Mouse (Mus musculus) forebrain, embryonic 14.5 days (tissue): ENCODE results near the gene Nlrx1. TPM values are rescaled to one million over a fixed set of nuclear protein-coding genes. Genes with fewer than 3 reads are reported as not detected.

ENCODE experiments used
- ATAC-seq: fragments of 200-750 bp; cut with Nextera tagmentation; 2 replicates; pipeline ENCODE4 v1.8.0; 2017; ENCODE audit warnings: mild to moderate bottlenecking, moderate library complexity
- DNase-seq: peaks from one replicate; pipeline ENCODE4 v3.0.0-alpha.2; 2015; ENCODE audit warnings: low spot score
- H3K27ac ChIP-seq: fragments of 300-500 bp; sonication (generic); 2 replicates; pipeline ENCODE4 v1.5.1; 2014; ENCODE audit warnings: low read depth, mild to moderate bottlenecking, control low read depth, low read length, moderate library complexity
- H3K27me3 ChIP-seq: fragments of 300-500 bp; sonication (generic); replicated peaks from 2 replicates; pipeline ENCODE4 v1.6.1; 2014; ENCODE audit warnings: low read length, control low read depth, mixed read lengths; ENCODE audit not compliant: control insufficient read depth, insufficient read depth
- H3K36me3 ChIP-seq: fragments of 300-500 bp; sonication (generic); 2 replicates; pipeline ENCODE4 v1.6.1; 2014; ENCODE audit warnings: low read length, control low read depth; ENCODE audit not compliant: control insufficient read depth, insufficient read depth
- H3K4me1 ChIP-seq: fragments of 300-500 bp; sonication (generic); 2 replicates; pipeline ENCODE4 v1.6.1; 2014; ENCODE audit warnings: antibody characterized with exemption, low read length, control low read depth; ENCODE audit not compliant: control insufficient read depth, insufficient read depth
- H3K4me2 ChIP-seq: fragments of 300-500 bp; sonication (generic); 2 replicates; pipeline ENCODE4 v1.6.1; 2014; ENCODE audit warnings: mild to moderate bottlenecking, control low read depth, low read length
- H3K4me3 ChIP-seq: fragments of 300-500 bp; sonication (generic); 2 replicates; pipeline ENCODE4 v1.5.1; 2014; ENCODE audit warnings: low read depth, low read length, control low read depth
- H3K9ac ChIP-seq: fragments of 300-500 bp; sonication (generic); 2 replicates; pipeline ENCODE4 v1.6.1; 2014; ENCODE audit warnings: mild to moderate bottlenecking, low read length, control low read depth, moderate library complexity
- H3K9me3 ChIP-seq: fragments of 300-500 bp; sonication (generic); replicated peaks from 2 replicates; pipeline ENCODE4 v1.6.1; 2016; ENCODE audit warnings: low read length, control low read depth, mixed read lengths; ENCODE audit not compliant: control insufficient read depth
- WGBS: fragments of 180-500 bp; shearing (Covaris S2); extraction: QIAGEN DNeasy Blood & Tissue Kit; methylation state at CpG from one replicate; pipeline ENCODE4 v1.1.7; 2014; 5-methylcytosine and 5-hydroxymethylcytosine counted together
- polyA plus RNA-seq: library from polyadenylated mRNA; unstranded; fragments of >200 nt; fragmentation: Nextera tagmentation; extraction: Ambion mirVana; gene quantifications from 2 replicates; pipeline ENCODE4 v1.2.1, GENCODE M21; 2014

The Nlrx1 gene
- polyA plus RNA-seq = 4.6 and 4.8 TPM in 2 replicates

DNA sequence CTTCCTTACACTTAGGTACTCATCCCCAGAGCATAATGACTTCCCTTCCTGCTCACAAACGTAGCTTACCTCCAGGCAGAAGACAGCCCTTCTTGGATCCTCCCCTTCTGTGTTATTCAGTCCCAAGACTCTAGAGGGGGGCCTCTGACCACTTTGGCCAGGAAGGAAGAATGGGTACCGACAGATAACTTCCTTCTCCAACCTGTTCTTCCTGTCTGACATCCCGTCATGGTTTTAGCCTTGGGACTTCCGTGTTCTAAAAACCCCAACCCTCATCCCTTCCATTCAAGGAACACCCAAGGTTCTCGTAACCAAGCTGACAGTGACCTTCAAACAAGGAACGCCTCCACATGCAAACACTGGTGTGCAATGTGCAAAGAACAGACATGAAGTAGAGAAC, at the start of gene Nlrx1:
Gene Nlrx1, minus strand, starts transcription at position 168 of the 400 bp plus-strand sequence.
- no peak for ATAC-seq
- Histone ChIP-seq H3K4me3 (peak within 1 kb of the TSS; percentile 28), H3K27me3 (no peaks in the 10 kb centered on the region), H3K27ac (peak within 1 kb of the TSS; percentile 35; the same call in 1 of the 2 replicates), H3K9ac (peak within 1 kb of the TSS; percentile 69), H3K36me3 (peaks cover 3% of the 10 kb centered on the region; the same call in 1 of the 2 replicates), H3K9me3 (no peaks in the 10 kb centered on the region), H3K4me1 (peaks cover 4% of the 10 kb centered on the region), H3K4me2 (peak within 1 kb of the TSS; percentile 63)
- DNase-seq = no peak
- 90% methylated on average over 6 of the region's 6 CpGs for WGBS

DNA sequence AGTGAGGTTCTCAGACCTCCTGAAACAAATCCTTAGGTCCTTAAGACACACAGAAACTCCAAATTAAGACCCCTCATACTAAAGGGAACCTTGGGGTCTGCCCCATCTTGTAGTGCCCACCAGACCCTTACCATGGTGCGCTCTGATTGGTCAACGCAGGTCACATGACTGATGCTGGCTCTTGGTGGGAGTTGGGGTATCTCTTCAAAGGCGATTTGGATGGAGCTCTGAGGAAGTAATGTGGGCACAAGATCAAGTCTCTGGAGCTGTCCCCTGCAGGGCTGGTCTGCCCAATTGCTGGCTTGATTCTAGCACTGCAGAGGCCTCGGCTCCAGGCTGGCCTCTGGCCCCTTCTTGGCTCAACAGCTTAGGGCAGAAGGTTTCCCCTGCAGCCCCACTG, 49.1 kb upstream of the Nlrx1 start:
- H3K9me3 ChIP-seq = no peaks in the 10 kb centered on the region
- 74% methylated on average over 4 of the region's 4 CpGs for WGBS
- no peak overlapping the region for H3K4me2 ChIP-seq
- ATAC-seq (no peak), DNase-seq (no peak)
- no peak overlapping the region for H3K4me3 ChIP-seq
- H3K4me1 ChIP-seq = peaks cover 22% of the 10 kb centered on the region
- no peak overlapping the region for H3K27ac ChIP-seq
- no peaks in the 10 kb centered on the region for H3K27me3 ChIP-seq
- H3K9ac ChIP-seq = no peak overlapping the region
- peaks cover 45% of the 10 kb centered on the region for H3K36me3 ChIP-seq

DNA sequence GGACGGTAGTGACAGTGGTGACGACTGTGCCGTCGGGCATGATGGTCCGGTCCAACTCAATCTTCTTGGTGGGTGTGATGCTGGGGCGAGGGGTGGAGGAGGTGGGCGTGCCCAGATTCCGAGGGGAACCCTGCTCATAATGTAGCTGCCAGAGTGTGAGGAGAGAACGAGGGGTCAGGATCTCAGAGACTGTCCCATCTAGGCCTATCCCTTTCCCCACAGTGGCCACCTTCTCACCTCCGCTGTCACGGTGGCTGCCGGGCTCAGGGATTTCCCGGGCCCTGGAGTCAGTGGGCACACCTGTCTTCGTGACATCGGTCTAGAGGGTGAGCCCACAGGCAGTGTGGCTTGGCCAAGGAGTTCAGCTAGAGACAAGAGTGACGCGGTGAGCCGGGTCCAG, 46.5 kb upstream of the Nlrx1 start:
- Histone ChIP-seq H3K4me3 (no peak overlapping the region), H3K36me3 (peaks cover 54% of the 10 kb centered on the region), H3K4me1 (peaks cover 17% of the 10 kb centered on the region), H3K27ac (no peak overlapping the region), H3K27me3 (no peaks in the 10 kb centered on the region), H3K4me2 (no peak overlapping the region), H3K9me3 (no peaks in the 10 kb centered on the region), H3K9ac (no peak overlapping the region)
- WGBS = 95% methylated on average over 18 of the region's 18 CpGs
- DNase-seq = no peak
- no peak for ATAC-seq

DNA sequence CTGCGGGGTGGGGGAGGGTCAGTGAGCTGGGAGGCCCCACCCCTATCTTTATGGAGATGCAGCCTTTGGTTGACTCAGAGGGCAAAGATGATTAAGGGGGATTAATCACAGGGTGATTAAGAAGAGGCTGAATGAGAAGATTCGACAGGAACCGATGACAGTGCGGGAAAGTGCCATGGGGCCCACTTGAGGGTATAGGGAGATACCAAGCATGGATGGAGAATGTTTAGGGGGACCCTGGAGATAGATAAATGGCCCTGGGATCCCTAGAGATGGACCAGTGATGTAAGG, 45.8 kb upstream of the Nlrx1 start:
- no peak overlapping the region for H3K4me3 ChIP-seq
- H3K36me3 ChIP-seq = peaks cover 59% of the 10 kb centered on the region
- H3K4me1 ChIP-seq = peaks cover 15% of the 10 kb centered on the region
- 62% methylated on average over 4 of the region's 4 CpGs for WGBS
- no peaks in the 10 kb centered on the region for H3K9me3 ChIP-seq
- H3K4me2 ChIP-seq = no peak overlapping the region
- ATAC-seq (no peak), DNase-seq (no peak)
- no peak overlapping the region for H3K9ac ChIP-seq
- H3K27ac ChIP-seq = no peak overlapping the region
- no peaks in the 10 kb centered on the region for H3K27me3 ChIP-seq

DNA sequence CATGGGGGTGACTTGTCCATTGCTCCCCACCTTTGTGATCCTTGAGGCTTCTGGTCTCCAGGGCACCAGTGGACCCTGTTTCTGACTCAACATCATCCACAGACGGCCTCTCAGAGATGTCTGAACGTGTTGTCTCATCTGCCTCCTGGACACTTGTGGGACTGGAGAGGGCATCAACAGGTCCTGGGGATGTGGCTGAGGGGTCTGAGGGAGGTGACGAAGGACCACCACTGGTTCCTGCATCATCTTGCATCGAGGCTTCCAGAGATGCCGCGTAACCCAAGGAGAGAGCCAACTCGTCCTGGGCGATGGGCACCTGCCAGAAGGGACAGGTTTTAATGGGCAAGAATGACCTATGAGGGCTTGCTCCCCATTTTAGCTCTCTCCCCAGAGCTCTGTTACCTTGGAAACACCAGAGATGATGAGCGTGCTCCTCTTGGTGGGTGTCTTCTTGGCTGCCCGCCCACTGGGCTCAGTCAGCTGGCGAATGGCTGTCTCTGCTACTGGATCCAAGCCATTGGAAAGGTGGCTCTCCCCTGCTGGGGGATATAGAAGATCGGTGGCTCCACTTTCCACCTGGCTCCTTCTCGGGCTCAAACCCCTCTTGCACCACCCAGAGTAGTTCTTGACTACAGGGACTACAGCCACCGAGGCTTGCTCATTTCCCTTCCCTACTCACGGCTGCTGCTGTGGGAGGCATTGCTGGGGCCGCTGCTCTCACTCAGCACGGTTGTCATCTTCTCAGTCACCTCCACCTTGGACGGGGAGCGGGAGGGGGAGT, 45.3 kb upstream of the Nlrx1 start:
- no peak overlapping the region for H3K4me3 ChIP-seq
- DNase-seq = peak; percentile 50
- H3K36me3 ChIP-seq = peaks cover 61% of the 10 kb centered on the region
- H3K27ac ChIP-seq = no peak overlapping the region
- no peaks in the 10 kb centered on the region for H3K27me3 ChIP-seq
- no peaks in the 10 kb centered on the region for H3K9me3 ChIP-seq
- H3K4me1 ChIP-seq = peaks cover 10% of the 10 kb centered on the region
- 73% methylated on average over 19 of the region's 19 CpGs for WGBS
- no peak overlapping the region for H3K9ac ChIP-seq
- no peak for ATAC-seq
- no peak overlapping the region for H3K4me2 ChIP-seq

DNA sequence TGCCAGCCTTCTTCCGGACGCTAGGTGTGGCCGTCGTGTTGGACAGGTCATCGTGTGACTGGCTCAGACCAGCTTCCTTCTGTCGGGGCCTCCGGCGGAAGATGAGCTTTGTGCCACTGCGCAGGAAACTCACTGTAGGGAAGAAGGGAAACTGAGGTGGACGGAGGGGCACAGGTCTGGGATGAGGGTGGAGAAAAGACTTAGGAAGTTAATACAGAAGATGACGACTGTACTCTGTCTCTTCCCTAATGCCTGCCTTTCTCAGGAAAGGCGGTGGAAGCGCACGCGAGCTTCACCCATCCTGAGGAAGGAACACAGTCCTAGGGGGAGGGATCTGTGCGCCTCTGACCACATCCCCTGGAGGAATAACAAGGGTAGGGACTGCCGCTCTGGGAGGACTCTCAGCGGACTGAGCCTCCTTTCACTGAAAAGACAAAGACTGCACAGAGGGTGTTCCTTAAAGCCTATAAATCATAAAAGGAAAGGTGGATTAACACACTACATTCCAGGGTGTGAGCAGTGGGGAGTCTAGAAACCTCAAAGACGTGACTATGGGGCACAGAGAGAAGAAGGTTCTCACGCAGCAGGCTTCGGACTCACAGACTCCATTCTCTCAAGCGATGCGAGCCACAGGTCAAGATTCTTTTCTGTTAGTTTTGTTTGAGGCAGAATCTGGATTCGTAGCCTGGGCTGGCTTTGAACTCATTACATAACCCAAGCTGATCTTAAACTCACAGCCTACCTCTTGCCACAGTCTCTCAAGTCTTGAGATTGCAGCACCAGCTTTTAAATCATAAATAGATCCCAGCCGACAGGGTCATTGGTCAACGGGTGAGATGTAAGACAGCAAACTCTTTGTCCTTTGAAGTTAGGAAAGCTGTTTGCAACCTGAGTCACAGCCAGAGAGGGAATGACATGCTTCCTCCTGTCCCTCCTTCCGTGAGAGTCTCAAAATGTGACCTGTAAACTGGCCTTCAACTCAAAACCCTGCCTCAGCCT, 43.0 kb upstream of the Nlrx1 start:
- H3K36me3 ChIP-seq = peaks cover 53% of the 10 kb centered on the region
- H3K9me3 ChIP-seq = no peaks in the 10 kb centered on the region
- H3K27me3 ChIP-seq = no peaks in the 10 kb centered on the region

DNA sequence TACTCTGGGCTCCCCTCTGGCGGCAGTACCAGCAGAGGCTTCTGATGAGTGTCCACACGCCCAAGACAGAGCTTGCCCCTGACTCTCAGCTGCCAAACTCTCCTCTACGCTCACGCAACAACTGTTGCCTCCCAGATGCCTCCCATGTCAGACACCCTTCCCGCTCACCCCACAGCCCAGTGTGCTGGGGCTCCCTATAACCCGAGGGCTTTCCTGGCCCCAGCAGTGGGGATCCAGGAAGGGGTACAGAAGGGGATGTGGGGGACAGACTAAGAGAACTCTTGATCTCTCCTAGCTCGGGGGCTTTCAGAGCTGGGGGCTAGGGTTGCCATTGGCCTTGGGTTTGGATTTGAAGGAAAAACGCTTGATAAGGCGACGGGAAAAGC, 42.3 kb upstream of the Nlrx1 start:
- Histone ChIP-seq H3K9ac (no peak overlapping the region), H3K4me3 (no peak overlapping the region)

More for the DNA sequence above, 43.0 kb upstream of the Nlrx1 start:
- 0 out of 2 replicates have a peak overlapping the region, but pooled peaks have one; percentile 22 for H3K9ac ChIP-seq
- no peaks in the 10 kb centered on the region for H3K4me1 ChIP-seq
- no peak overlapping the region for H3K4me3 ChIP-seq
- DNase-seq (no peak), ATAC-seq (no peak)
- no peak overlapping the region for H3K4me2 ChIP-seq
- 7% methylated on average over 27 of the region's 27 CpGs for WGBS
- no peak overlapping the region for H3K27ac ChIP-seq

DNA sequence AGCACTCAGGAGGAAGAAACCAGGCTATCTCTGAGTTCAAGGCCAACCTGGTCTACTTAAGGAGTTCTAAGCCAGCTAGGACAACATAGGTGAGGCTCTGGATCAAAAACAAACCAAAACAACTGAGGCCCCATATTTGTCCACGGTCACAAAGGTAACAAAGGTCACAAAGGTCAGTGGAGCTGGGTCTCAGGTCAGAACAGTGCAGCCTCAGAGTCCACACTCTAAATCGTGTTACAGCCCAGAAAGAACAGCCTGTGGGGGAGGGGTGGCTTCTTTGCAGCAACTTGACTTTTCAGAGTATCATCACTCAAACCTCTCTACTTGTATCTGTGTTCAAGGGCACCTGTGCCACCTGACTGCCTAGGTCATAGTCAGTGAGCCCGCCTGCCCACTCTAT, 41.4 kb upstream of the Nlrx1 start:
- Histone ChIP-seq H3K36me3 (peaks cover 37% of the 10 kb centered on the region), H3K9me3 (no peaks in the 10 kb centered on the region), H3K4me3 (no peak overlapping the region), H3K27me3 (no peaks in the 10 kb centered on the region), H3K4me1 (peaks cover under 1% of the 10 kb centered on the region), H3K9ac (no peak overlapping the region), H3K4me2 (no peak overlapping the region), H3K27ac (no peak overlapping the region)
- WGBS = 64% methylated on average over 3 of the region's 3 CpGs
- ATAC-seq (no peak), DNase-seq (no peak)

More for the DNA sequence above, 42.3 kb upstream of the Nlrx1 start:
- no peak for ATAC-seq
- Histone ChIP-seq H3K36me3 (peaks cover 47% of the 10 kb centered on the region), H3K4me2 (no peak overlapping the region), H3K4me1 (no peaks in the 10 kb centered on the region), H3K27me3 (no peaks in the 10 kb centered on the region), H3K9me3 (no peaks in the 10 kb centered on the region), H3K27ac (no peak overlapping the region)
- no peak for DNase-seq
- WGBS = 29% methylated on average over 10 of the region's 10 CpGs
